Mouse (Mus musculus) frontal cortex, postnatal 10 days (tissue): ENCODE results near the gene Mblac1.
"Not testable (repeated sequence)": the region's sequence is repeated elsewhere in the genome, so short reads cannot be mapped to it uniquely, and the experiment has no call there.

ENCODE experiments used
- DNase-seq, 2 experiments: peaks; one replicate each; pipeline ENCODE4 v3.0.0; 2022; ENCODE audit warnings: low spot score in 2 of 2, mixed read lengths in 1 of 2

The Mblac1 gene

DNA sequence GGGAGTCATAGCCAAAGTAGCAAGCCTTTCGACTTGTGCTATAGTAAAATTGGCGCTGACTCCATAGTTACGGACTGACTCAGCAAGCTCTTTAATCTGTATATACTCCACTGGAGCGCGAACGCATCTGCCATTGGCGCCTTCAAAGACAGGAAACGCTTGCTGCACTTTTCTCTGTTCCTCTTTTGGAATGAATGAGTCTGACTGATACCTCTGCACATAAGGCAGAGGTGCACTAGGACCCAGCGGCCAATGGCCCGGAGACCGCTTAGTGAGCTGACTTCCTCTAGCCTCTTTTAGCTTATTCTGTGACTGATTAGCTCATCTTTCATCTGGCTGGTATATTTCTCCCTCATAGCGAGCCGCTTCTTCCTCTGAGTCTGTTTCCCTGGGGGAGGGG, 22.5 kb downstream of the Mblac1 start:
- not testable (repeated sequence) for DNase-seq

DNA sequence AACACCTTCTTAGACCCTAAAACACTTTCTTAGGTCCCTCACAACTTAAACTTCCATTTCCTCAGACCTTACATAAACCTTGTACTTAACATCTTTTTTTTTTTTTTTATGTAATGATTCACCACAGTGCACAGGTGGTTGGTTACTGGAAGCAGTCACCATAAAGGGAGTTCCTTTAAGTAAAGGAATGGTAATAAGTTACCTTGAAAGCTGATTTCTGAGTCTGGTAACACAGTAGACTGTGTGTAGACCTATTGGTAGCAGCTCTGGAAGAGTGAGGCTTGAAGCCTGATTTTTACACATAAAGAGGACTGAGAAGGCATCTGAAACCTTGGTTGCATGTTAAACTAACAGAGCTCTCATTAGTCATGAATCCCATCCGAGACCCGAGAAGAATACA, 25.8 kb downstream of the Mblac1 start:
- DNase-seq = no peak

DNA sequence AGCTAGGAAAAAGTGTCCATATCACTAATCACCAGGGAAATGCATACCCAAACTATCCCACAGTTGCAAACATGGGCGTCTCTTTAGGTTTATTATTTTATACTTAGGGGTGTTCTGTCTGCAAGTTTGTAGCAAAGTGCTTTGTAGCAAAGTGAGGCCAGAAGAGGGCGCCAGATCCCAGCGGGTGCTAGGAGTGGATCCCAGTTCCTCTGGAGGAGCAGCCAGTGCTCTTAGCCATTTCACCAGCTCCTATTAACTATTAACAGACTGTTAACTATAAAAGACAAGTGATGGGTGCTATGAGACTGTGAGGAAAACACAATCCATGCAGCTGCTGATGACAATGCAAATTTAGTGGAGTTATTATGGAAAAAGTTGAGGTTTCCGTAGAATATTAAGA, 28.0 kb downstream of the Mblac1 start:
- peak; percentile 36 to 76 for DNase-seq

DNA sequence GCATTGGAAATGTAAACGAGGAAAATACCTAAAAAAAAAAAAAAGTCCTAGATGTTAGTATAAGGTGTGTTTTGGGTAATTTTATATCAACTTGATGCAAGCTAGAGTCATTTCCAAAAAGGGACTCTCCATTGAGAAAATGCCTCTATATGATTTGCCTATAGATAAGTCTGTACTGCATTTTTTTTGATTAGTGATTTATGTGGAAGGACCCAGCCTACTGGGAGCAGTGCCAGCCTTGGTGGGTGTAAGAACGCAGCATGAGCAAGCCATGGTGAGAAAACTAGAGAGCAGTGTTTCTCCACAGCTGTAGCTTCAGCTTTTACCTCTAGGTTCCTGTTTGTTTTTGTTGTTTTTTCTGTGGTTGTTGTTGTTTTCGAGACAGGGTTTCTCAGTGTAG, 29.2 kb downstream of the Mblac1 start:
- no peak for DNase-seq

DNA sequence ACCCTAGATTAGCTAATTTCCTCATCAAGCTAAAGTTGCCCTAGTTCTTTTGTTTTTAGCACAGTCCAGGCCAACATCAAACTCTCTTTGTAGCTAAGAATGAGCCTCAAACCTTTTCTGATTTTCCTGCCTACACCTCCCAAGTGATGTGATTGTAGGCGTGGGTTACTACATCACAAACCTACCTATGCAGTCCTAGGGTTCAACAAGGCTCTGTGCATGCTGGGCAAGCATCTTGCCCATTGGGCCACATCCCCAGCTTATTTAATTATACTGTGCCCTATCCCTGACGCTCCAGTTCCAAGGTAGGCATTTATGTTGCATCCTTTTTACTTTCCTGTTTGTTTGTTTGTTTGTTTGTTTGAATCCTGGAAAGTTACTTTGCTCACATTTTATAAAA, 31.6 kb downstream of the Mblac1 start, which contains the start of gene Nxpe5:
Gene Nxpe5, plus strand, starts transcription at position 199 of the 400 bp plus-strand sequence.
- no peak for DNase-seq

DNA sequence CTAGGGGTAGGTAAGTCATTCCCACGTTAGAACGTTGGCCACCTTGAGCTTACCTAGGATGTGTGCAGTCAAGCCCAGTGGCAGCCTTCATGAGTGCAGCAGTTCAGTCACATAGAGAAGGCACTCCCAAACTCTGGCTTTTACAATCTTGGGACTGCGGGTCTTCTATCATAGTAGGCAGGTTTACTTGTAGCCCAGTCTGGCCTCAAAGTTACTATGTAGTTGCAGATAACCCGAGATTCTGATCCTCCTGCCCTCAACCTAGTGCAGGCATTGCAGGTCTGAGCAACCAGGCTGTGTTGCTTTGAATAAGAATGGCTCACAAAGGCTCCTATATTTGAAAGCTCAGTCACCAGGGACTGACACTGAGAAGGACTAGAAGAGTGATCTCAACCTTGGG, 32.4 kb downstream of the Mblac1 start:
- no peak for DNase-seq

DNA sequence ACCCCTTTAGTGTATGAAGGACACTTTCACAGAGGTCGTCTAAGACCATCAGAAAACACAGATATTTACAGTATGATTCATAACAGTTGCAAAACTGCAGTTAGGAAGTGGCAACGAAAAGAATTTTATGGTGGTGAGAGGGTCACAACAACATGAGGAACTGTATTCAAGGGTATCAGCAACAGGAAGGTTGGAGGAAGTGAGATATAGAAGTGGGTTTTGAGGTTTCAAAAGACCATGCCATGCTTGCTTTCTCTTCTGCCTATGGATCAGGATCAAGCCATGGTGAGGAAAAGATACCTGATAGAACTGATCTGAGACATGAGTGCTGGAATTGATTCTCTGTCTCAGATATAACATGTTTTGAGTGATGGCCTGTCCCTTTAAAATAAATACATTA, 33.3 kb downstream of the Mblac1 start:
- no peak for DNase-seq

DNA sequence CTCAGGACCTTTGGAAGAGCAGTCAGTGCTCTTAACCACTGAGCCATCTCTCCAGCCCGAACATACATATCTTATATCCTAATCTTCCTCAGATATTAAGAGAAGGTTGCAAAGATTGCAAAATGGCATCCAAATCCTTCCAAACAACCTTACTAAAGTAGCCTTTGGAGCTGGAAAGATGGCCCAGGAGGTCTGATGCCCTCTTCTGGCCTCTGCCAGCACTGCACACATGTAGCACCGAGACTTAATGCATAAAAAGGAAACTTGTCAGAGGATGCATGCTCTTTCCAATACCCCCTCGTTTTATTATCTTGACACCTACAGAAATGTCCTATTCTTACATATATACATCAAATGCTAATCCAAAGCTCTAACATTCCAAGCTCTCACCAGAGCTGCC, 33.9 kb downstream of the Mblac1 start:
- DNase-seq = no peak

DNA sequence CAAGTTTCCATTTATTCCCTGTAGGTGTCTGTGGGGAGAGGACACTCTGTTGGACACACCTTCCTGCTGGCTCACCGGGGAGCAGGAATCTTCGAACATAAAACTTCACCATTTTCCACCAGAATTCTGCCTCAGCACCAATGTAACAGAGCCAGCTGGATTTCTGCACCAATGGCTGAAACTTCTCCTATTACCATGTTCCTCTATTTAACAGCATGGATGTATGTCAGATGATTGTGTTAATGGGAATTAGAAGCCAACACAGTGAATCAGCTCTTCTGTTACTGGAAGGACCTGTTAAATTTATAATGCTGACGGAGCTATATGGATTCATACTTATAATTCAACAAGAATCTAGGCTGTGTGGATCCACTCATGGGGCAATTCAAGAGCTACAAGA, 35.4 kb downstream of the Mblac1 start:
- DNase-seq = no peak

DNA sequence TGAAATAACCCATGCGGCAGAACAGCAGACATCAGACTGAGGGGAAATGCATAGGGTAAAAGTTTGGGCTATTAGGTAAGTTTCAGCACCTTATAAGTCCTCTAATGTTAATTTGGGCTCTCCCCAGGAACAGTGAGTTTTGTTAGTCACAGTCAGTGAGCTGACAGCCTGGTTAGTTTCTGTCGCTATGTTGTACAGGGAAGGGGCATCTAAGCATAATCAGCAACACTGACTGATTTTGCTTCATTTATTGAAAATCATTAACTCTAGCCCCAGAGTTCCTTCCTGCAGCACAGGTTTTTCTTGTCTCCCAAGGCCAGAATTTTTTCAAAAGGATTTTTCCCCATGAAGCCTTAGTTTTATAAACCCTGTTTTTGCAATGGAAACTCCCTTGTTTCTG, 39.7 kb downstream of the Mblac1 start:
- DNase-seq = no peak

DNA sequence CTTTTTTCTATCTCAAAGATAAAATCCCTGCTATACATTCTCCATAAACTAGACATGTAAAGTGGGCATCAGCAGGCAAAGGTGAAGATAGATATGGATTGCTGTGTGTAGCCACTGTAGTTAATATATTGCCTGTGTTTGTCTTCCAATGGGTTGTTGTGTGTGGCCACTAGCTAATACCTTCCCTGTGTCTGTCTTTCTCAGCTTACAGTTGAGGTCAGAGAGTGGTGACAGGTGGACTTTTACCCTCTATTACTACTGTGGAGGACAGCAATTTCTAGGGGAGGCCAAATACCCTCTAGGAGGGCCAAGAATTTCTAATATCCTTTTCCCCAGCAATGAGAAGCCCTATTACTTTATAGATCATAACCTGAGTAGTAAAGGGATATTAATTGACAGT, 40.1 kb downstream of the Mblac1 start:
- DNase-seq = no peak

DNA sequence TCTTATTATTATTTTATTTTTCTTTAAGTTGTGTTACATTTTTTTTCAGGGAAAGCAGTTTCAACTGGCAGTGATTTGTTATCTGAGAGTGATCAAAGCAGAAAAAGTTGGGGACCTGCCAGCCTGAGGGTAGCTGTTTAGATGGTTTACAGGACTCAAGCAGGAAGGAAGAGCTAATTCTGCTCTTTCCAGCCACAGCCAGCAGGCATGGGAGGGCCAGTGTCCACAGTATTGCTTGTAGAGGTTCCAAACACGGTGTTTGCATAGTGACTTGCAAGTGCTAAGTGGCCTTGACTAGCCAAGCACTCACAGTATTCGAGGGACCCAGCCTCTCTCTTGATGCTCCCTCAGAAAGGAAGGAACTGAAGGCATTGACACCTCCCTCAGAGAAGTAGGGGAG, 47.4 kb downstream of the Mblac1 start:
- no peak for DNase-seq
